Mouse (Mus musculus): ENCODE measurements around the gene Tpbg. TPM values are rescaled to one million over a fixed set of nuclear protein-coding genes. Genes with fewer than 3 reads are reported as not detected.

The Tpbg gene
- 10 to 100 TPM in 1 of 2 experiments, 1 to 10 TPM in 1; 1.7 to 20.5 TPM for polyA plus RNA-seq (2012; fragmentation: generic; extraction: Trizol)

GRCm38 (mm10) chr9:85842351-85843011, at the start of gene Tpbg:
Gene Tpbg (plus strand): TSS chr9:85842380.

Other genes starting within 250 kb of the Tpbg start
- gene Ibtk, start 93.0 kb upstream of the Tpbg start, polyA plus RNA-seq (2012; fragmentation: generic; extraction: Trizol), result 1 to 10 TPM in 1 of 2 experiments, under 1 TPM in 1; 0.42 to 4.6 TPM

All from C3H10T1/2 (cell line).